Comparison of ENCODE assay signal across 10 mouse cellular contexts in the genomic region with DNA sequence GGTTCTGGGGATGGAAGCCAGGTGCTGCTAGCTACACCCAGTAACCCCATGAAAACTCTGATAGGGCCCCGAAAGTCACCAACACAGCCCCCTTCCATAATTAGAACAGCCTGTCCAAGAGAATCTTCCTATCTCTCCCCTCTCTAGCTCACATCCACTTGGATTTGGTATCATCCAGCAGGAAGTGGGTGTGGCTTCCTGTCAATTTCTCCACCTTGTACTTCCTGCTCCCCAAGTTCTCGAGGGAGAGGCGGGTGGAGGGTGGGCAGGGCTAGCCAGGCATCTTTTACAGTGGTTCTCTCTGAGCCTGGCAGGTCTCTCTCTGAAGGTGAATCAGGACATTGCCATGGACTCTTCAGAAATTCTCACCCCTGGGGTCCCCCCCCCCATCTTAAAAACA. TPM values are rescaled to one million over a fixed set of nuclear protein-coding genes. Genes with fewer than 3 reads are reported as not detected.
DNase-seq lines count a peak whose midpoint lies in the region; ATAC-seq and TF ChIP-seq lines count a peak whose summit lies in the region.
"Had no signal": no experiment of that assay in that cellular context is flagged by ENCODE, and none has a peak within 500 bp of the region (broad histone marks: within the 10 kb centered on the region; RNA-seq: fewer than 3 reads in every experiment).

No protein-coding gene starts in this region.

- DNase-seq in hindbrain, postnatal 0 days (ENCODE audit: low spot score), result no peak
- DNase-seq in kidney, postnatal 14 days, result peak; percentile 45
- DNase-seq in forebrain, embryonic 14.5 days (ENCODE audit: low spot score), result no peak
- DNase-seq in embryo, embryonic 9.5 days (ENCODE audit: extremely low spot score), result no peak
- DNase-seq in adrenal gland, adult 8-10 months, result no peak

- 82% methylated on average over 3 of the region's 3 CpGs for WGBS in hindbrain, embryonic 15.5 days
- 61% methylated on average over 3 of the region's 3 CpGs for WGBS in hindbrain, postnatal 0 days
- WGBS in embryonic facial prominence, embryonic 13.5 days, result 57% methylated on average over 3 of the region's 3 CpGs
- 86% methylated on average over 3 of the region's 3 CpGs for WGBS in midbrain, embryonic 16.5 days
- 76% methylated on average over 3 of the region's 3 CpGs for WGBS in forebrain, embryonic 14.5 days

- no peak overlapping the region for H3K4me3 ChIP-seq in hindbrain, embryonic 15.5 days
- no peak overlapping the region for H3K4me3 ChIP-seq in hindbrain, postnatal 0 days (ENCODE audit: low read length)
- H3K4me3 ChIP-seq in embryonic facial prominence, embryonic 13.5 days, result no peak overlapping the region
- H3K4me3 ChIP-seq in midbrain, embryonic 16.5 days (ENCODE audit: low read depth, low read length), result no peak overlapping the region
- H3K4me3 ChIP-seq in forebrain, embryonic 14.5 days (ENCODE audit: low read depth, low read length), result no peak overlapping the region
- H3K4me3 ChIP-seq: midbrain, embryonic 12.5 days had no signal

- H3K4me1 ChIP-seq in hindbrain, embryonic 15.5 days (replicated peaks), result peaks cover 10% of the 10 kb centered on the region
- H3K4me1 ChIP-seq in hindbrain, postnatal 0 days (ENCODE audit: insufficient read depth, low read length), result no peaks in the 10 kb centered on the region; the same call in 1 of the 2 replicates
- H3K4me1 ChIP-seq in embryonic facial prominence, embryonic 13.5 days, result peaks cover 15% of the 10 kb centered on the region; the same call in 1 of the 2 replicates
- peaks cover 11% of the 10 kb centered on the region for H3K4me1 ChIP-seq in midbrain, embryonic 16.5 days (ENCODE audit: control insufficient read depth, insufficient read depth, low read length)
- no peaks in the 10 kb centered on the region; the same call in 1 of the 2 replicates for H3K4me1 ChIP-seq in forebrain, embryonic 14.5 days (ENCODE audit: control insufficient read depth, insufficient read depth, low read length)

- H3K27ac ChIP-seq in hindbrain, embryonic 15.5 days (replicated peaks), result 0 out of 2 replicates have a peak overlapping the region, but pooled peaks have one; percentile 11
- no peak overlapping the region for H3K27ac ChIP-seq in hindbrain, postnatal 0 days
- 0 out of 2 replicates have a peak overlapping the region, but pooled peaks have one; percentile 22 for H3K27ac ChIP-seq in embryonic facial prominence, embryonic 13.5 days
- 0 out of 2 replicates have a peak overlapping the region, but pooled peaks have one; percentile 17 for H3K27ac ChIP-seq in midbrain, embryonic 16.5 days (ENCODE audit: low read length)
- no peak overlapping the region for H3K27ac ChIP-seq in forebrain, embryonic 14.5 days (ENCODE audit: low read depth, low read length)
- H3K27ac ChIP-seq: midbrain, embryonic 12.5 days had no signal

- no peak for ATAC-seq in hindbrain, embryonic 15.5 days (ENCODE audit: low FRiP score, low read depth)
- no peak for ATAC-seq in hindbrain, postnatal 0 days
- no peak for ATAC-seq in embryonic facial prominence, embryonic 13.5 days (ENCODE audit: insufficient number of reproducible peaks, insufficient read depth, low FRiP score, low TSS enrichment, low read depth)
- ATAC-seq in midbrain, embryonic 16.5 days, result no peak
- ATAC-seq in forebrain, embryonic 14.5 days, result no peak

- no peaks in the 10 kb centered on the region for H3K36me3 ChIP-seq in hindbrain, embryonic 15.5 days
- H3K36me3 ChIP-seq in hindbrain, postnatal 0 days (ENCODE audit: insufficient read depth, low read length), result no peaks in the 10 kb centered on the region
- no peaks in the 10 kb centered on the region for H3K36me3 ChIP-seq in embryonic facial prominence, embryonic 13.5 days
- H3K36me3 ChIP-seq in midbrain, embryonic 16.5 days (ENCODE audit: control insufficient read depth, insufficient read depth, low read length), result no peaks in the 10 kb centered on the region
- H3K36me3 ChIP-seq in forebrain, embryonic 14.5 days (ENCODE audit: control insufficient read depth, insufficient read depth, low read length), result no peaks in the 10 kb centered on the region
- H3K36me3 ChIP-seq: G1E; midbrain, embryonic 12.5 days had no signal

- H3K9ac ChIP-seq in hindbrain, embryonic 15.5 days, result no peak overlapping the region
- no peak overlapping the region for H3K9ac ChIP-seq in hindbrain, postnatal 0 days (replicated peaks; ENCODE audit: low read length)
- no peak overlapping the region for H3K9ac ChIP-seq in embryonic facial prominence, embryonic 13.5 days
- H3K9ac ChIP-seq in midbrain, embryonic 16.5 days (ENCODE audit: low read depth, low read length), result no peak overlapping the region
- H3K9ac ChIP-seq in forebrain, embryonic 14.5 days (ENCODE audit: low read length), result no peak overlapping the region
- H3K9ac ChIP-seq: midbrain, embryonic 12.5 days had no signal

- no peak for TF ChIP-seq CTCF in hindbrain, postnatal 0 days (IDR thresholded peaks at IDR 0.05; ENCODE audit: low read depth)

- no peak overlapping the region for H3K4me2 ChIP-seq in hindbrain, embryonic 15.5 days
- H3K4me2 ChIP-seq in hindbrain, postnatal 0 days (ENCODE audit: low read depth, low read length), result no peak overlapping the region
- H3K4me2 ChIP-seq in embryonic facial prominence, embryonic 13.5 days, result no peak overlapping the region
- no peak overlapping the region for H3K4me2 ChIP-seq in midbrain, embryonic 16.5 days (ENCODE audit: low read length)
- H3K4me2 ChIP-seq in forebrain, embryonic 14.5 days (ENCODE audit: low read length), result no peak overlapping the region
- H3K4me2 ChIP-seq: midbrain, embryonic 12.5 days had no signal

- no peaks in the 10 kb centered on the region for H3K9me3 ChIP-seq in hindbrain, embryonic 15.5 days
- no peaks in the 10 kb centered on the region for H3K9me3 ChIP-seq in hindbrain, postnatal 0 days (ENCODE audit: low read length)
- no peaks in the 10 kb centered on the region for H3K9me3 ChIP-seq in embryonic facial prominence, embryonic 13.5 days
- H3K9me3 ChIP-seq in midbrain, embryonic 16.5 days (replicated peaks; ENCODE audit: control insufficient read depth, low read length, poor library complexity, severe bottlenecking), result no peaks in the 10 kb centered on the region
- H3K9me3 ChIP-seq in forebrain, embryonic 14.5 days (replicated peaks; ENCODE audit: control insufficient read depth, low read length), result no peaks in the 10 kb centered on the region
- H3K9me3 ChIP-seq: G1E; midbrain, embryonic 12.5 days had no signal

- 0 out of 2 replicates have a peak, but pooled peaks cover 9% of the 10 kb centered on the region for H3K27me3 ChIP-seq in hindbrain, embryonic 15.5 days
- no peaks in the 10 kb centered on the region for H3K27me3 ChIP-seq in hindbrain, postnatal 0 days (ENCODE audit: insufficient read depth, low read length)
- peaks cover 45% of the 10 kb centered on the region for H3K27me3 ChIP-seq in embryonic facial prominence, embryonic 13.5 days
- H3K27me3 ChIP-seq in midbrain, embryonic 16.5 days (ENCODE audit: control insufficient read depth, insufficient read depth, low read depth, low read length), result no peaks in the 10 kb centered on the region; the same call in none of the 2 replicates
- no peaks in the 10 kb centered on the region for H3K27me3 ChIP-seq in forebrain, embryonic 14.5 days (replicated peaks; ENCODE audit: control insufficient read depth, insufficient read depth, low read length)

RNA-seq across cellular contexts. Expression of gene Ddx3x, which starts 35.7 kb away (rescaled TPM):
- polyA plus RNA-seq in hindbrain, embryonic 15.5 days (2015; fragmentation: Nextera tagmentation; extraction: Ambion mirVana), result 95.5 and 96.6 TPM in 2 replicates
- 92.2 and 103 TPM in 2 replicates for total RNA-seq in hindbrain, postnatal 0 days (2014; rRNA removed)
- 91.7 and 110 TPM in 2 replicates for polyA plus RNA-seq in hindbrain, postnatal 0 days (2015; fragmentation: Nextera tagmentation; extraction: Ambion mirVana)
- 142 and 147 TPM in 2 replicates for polyA plus RNA-seq in embryonic facial prominence, embryonic 13.5 days (2015; fragmentation: Nextera tagmentation; extraction: Ambion mirVana)
- polyA plus RNA-seq in midbrain, embryonic 16.5 days (2015; fragmentation: Nextera tagmentation; extraction: Ambion mirVana), result 97.9 and 106 TPM in 2 replicates
- 132 TPM in 2 replicates for polyA plus RNA-seq in forebrain, embryonic 14.5 days (2014; fragmentation: Nextera tagmentation; extraction: Ambion mirVana)
- total RNA-seq in adrenal gland, adult 8-10 months (2022), result 100 to 1,000 TPM; 290 to 412 (median 345) TPM

Comparison
In these comparisons a context has a peak if more than half of its experiments do, and no peak if none do; other contexts are left out.
1. H3K27ac ChIP-seq: peak in hindbrain, embryonic 15.5 days (single experiment), embryonic facial prominence, embryonic 13.5 days (single experiment) and midbrain, embryonic 16.5 days (single experiment); none in hindbrain, postnatal 0 days (single experiment) and forebrain, embryonic 14.5 days (single experiment).